Mouse (Mus musculus): ENCODE results near the gene Ltb. TPM values are rescaled to one million over a fixed set of nuclear protein-coding genes. Genes with fewer than 3 reads are reported as not detected.

Gene Ltb
- polyA plus RNA-seq, 1 experiment, result 0.05 TPM

GRCm38 (mm10) chr17:35164568-35165450 lies 29.4 kb upstream of the Ltb start, which contains the start of gene Prrc2a:
TSS of gene Prrc2a (minus strand) at chr17:35164897.
- peaks cover 22% of the 10 kb centered on the region for H3K36me3 ChIP-seq (ENCODE audit: control insufficient read depth, insufficient read depth)
- H3K27me3 ChIP-seq (ENCODE audit: control insufficient read depth, insufficient read depth, insufficient read length), result no peaks in the 10 kb centered on the region
- H3ac ChIP-seq (ENCODE audit: control insufficient read depth, insufficient read length), result peak within 1 kb of the TSS; percentile 55
- H3K79me2 ChIP-seq (ENCODE audit: control insufficient read depth, insufficient read depth), result peaks cover 53% of the 10 kb centered on the region
- H3K4me2 ChIP-seq (ENCODE audit: low read depth), result peak within 1 kb of the TSS; percentile 96
- TF ChIP-seq MAX (IDR thresholded peaks at IDR 0.05; ENCODE audit: low read depth) (no peak), USF1 (IDR thresholded peaks at IDR 0.05; ENCODE audit: low read depth) (no peak), SRF (IDR thresholded peaks at IDR 0.05; ENCODE audit: control insufficient read depth, insufficient read length, low read depth) (no peak), CEBPB (IDR thresholded peaks at IDR 0.05; ENCODE audit: insufficient read depth, poor library complexity, severe bottlenecking) (no peak), POLR2A (IDR thresholded peaks at IDR 0.05; ENCODE audit: insufficient read length, low read depth) (peak; percentile 77), MYOD1 (IDR thresholded peaks at IDR 0.05; ENCODE audit: control insufficient read depth in 1 of 3, insufficient read length in 2 of 3, low read depth in 2 of 3) (peak in 1 of 3 experiments; percentile 7), E2F4 (IDR thresholded peaks at IDR 0.05; ENCODE audit: insufficient read depth) (no peak), TCF12 (IDR thresholded peaks at IDR 0.05; ENCODE audit: insufficient read depth, poor library complexity, severe bottlenecking) (no peak), POLR2AphosphoS2 (IDR thresholded peaks at IDR 0.05; ENCODE audit: insufficient read length, low read depth) (peak; percentile 85), MYOG (IDR thresholded peaks at IDR 0.05; ENCODE audit: control insufficient read depth in 1 of 3, insufficient read depth in 1 of 3, insufficient read length in 2 of 3, low read depth in 2 of 3) (no peak), TCF3 (IDR thresholded peaks at IDR 0.05; ENCODE audit: insufficient read length, low read depth) (no peak), REST (IDR thresholded peaks at IDR 0.05; ENCODE audit: insufficient read depth, insufficient read length) (no peak)
- peak within 1 kb of the TSS; percentile 83 for H3K4me3 ChIP-seq

GRCm38 (mm10) chr17:35165451-35166155 lies 28.6 kb upstream of the Ltb start:
- H3K79me2 ChIP-seq (ENCODE audit: control insufficient read depth, insufficient read depth), result peaks cover 45% of the 10 kb centered on the region
- TF ChIP-seq MAX (IDR thresholded peaks at IDR 0.05; ENCODE audit: low read depth) (no peak), CEBPB (IDR thresholded peaks at IDR 0.05; ENCODE audit: insufficient read depth, poor library complexity, severe bottlenecking) (no peak), MYOG (IDR thresholded peaks at IDR 0.05; ENCODE audit: control insufficient read depth in 1 of 3, insufficient read depth in 1 of 3, insufficient read length in 2 of 3, low read depth in 2 of 3) (no peak), POLR2AphosphoS2 (IDR thresholded peaks at IDR 0.05; ENCODE audit: insufficient read length, low read depth) (no peak), E2F4 (IDR thresholded peaks at IDR 0.05; ENCODE audit: insufficient read depth) (no peak), TCF12 (IDR thresholded peaks at IDR 0.05; ENCODE audit: insufficient read depth, poor library complexity, severe bottlenecking) (no peak), MYOD1 (IDR thresholded peaks at IDR 0.05; ENCODE audit: control insufficient read depth in 1 of 3, insufficient read length in 2 of 3, low read depth in 2 of 3) (no peak), USF1 (IDR thresholded peaks at IDR 0.05; ENCODE audit: low read depth) (no peak), SRF (IDR thresholded peaks at IDR 0.05; ENCODE audit: control insufficient read depth, insufficient read length, low read depth) (no peak), TCF3 (IDR thresholded peaks at IDR 0.05; ENCODE audit: insufficient read length, low read depth) (no peak), REST (IDR thresholded peaks at IDR 0.05; ENCODE audit: insufficient read depth, insufficient read length) (no peak), POLR2A (IDR thresholded peaks at IDR 0.05; ENCODE audit: insufficient read length, low read depth) (no peak)
- H3K4me3 ChIP-seq, result peak overlapping the region; percentile 83
- H3K27me3 ChIP-seq (ENCODE audit: control insufficient read depth, insufficient read depth, insufficient read length), result no peaks in the 10 kb centered on the region
- peak overlapping the region; percentile 96 for H3K4me2 ChIP-seq (ENCODE audit: low read depth)
- H3ac ChIP-seq (ENCODE audit: control insufficient read depth, insufficient read length), result no peak overlapping the region
- H3K36me3 ChIP-seq (ENCODE audit: control insufficient read depth, insufficient read depth), result peaks cover 15% of the 10 kb centered on the region

- Histone ChIP-seq H3K36me3 (ENCODE audit: control insufficient read depth, insufficient read depth) (peaks cover 6% of the 10 kb centered on the region), H3K79me2 (ENCODE audit: control insufficient read depth, insufficient read depth) (peaks cover 36% of the 10 kb centered on the region), H3ac (ENCODE audit: control insufficient read depth, insufficient read length) (no peak overlapping the region), H3K4me3 (peak overlapping the region; percentile 83), H3K27me3 (ENCODE audit: control insufficient read depth, insufficient read depth, insufficient read length) (no peaks in the 10 kb centered on the region), H3K4me2 (ENCODE audit: low read depth) (peak overlapping the region; percentile 96)
- no peak for TF ChIP-seq TCF12 (IDR thresholded peaks at IDR 0.05; ENCODE audit: insufficient read depth, poor library complexity, severe bottlenecking)
- no peak for TF ChIP-seq POLR2A (IDR thresholded peaks at IDR 0.05; ENCODE audit: insufficient read length, low read depth)
- no peak for TF ChIP-seq MYOD1 (IDR thresholded peaks at IDR 0.05; ENCODE audit: control insufficient read depth in 1 of 3, insufficient read length in 2 of 3, low read depth in 2 of 3)
- no peak for TF ChIP-seq MYOG (IDR thresholded peaks at IDR 0.05; ENCODE audit: control insufficient read depth in 1 of 3, insufficient read depth in 1 of 3, insufficient read length in 2 of 3, low read depth in 2 of 3)
- no peak for TF ChIP-seq MAX (IDR thresholded peaks at IDR 0.05; ENCODE audit: low read depth)
- TF ChIP-seq POLR2AphosphoS2 (IDR thresholded peaks at IDR 0.05; ENCODE audit: insufficient read length, low read depth), result no peak
- no peak for TF ChIP-seq USF1 (IDR thresholded peaks at IDR 0.05; ENCODE audit: low read depth)
- no peak for TF ChIP-seq SRF (IDR thresholded peaks at IDR 0.05; ENCODE audit: control insufficient read depth, insufficient read length, low read depth)
- no peak for TF ChIP-seq TCF3 (IDR thresholded peaks at IDR 0.05; ENCODE audit: insufficient read length, low read depth)
- TF ChIP-seq CEBPB (IDR thresholded peaks at IDR 0.05; ENCODE audit: insufficient read depth, poor library complexity, severe bottlenecking), result no peak
- no peak for TF ChIP-seq E2F4 (IDR thresholded peaks at IDR 0.05; ENCODE audit: insufficient read depth)
- TF ChIP-seq REST (IDR thresholded peaks at IDR 0.05; ENCODE audit: insufficient read depth, insufficient read length), result no peak
These were observed 27.7 kb upstream of the Ltb start for GRCm38 (mm10) chr17:35166352-35167035.

- Histone ChIP-seq H3K36me3 (ENCODE audit: control insufficient read depth, insufficient read depth) (no peaks in the 10 kb centered on the region), H3ac (ENCODE audit: control insufficient read depth, insufficient read length) (no peak overlapping the region), H3K79me2 (ENCODE audit: control insufficient read depth, insufficient read depth) (peaks cover 23% of the 10 kb centered on the region), H3K4me2 (ENCODE audit: low read depth) (no peak overlapping the region), H3K4me3 (no peak overlapping the region), H3K27me3 (ENCODE audit: control insufficient read depth, insufficient read depth, insufficient read length) (no peaks in the 10 kb centered on the region)
- TF ChIP-seq CEBPB (IDR thresholded peaks at IDR 0.05; ENCODE audit: insufficient read depth, poor library complexity, severe bottlenecking), result no peak
- no peak for TF ChIP-seq TCF3 (IDR thresholded peaks at IDR 0.05; ENCODE audit: insufficient read length, low read depth)
- TF ChIP-seq MYOD1 (IDR thresholded peaks at IDR 0.05; ENCODE audit: control insufficient read depth in 1 of 3, insufficient read length in 2 of 3, low read depth in 2 of 3), result no peak
- no peak for TF ChIP-seq TCF12 (IDR thresholded peaks at IDR 0.05; ENCODE audit: insufficient read depth, poor library complexity, severe bottlenecking)
- no peak for TF ChIP-seq SRF (IDR thresholded peaks at IDR 0.05; ENCODE audit: control insufficient read depth, insufficient read length, low read depth)
- TF ChIP-seq POLR2AphosphoS2 (IDR thresholded peaks at IDR 0.05; ENCODE audit: insufficient read length, low read depth), result no peak
- TF ChIP-seq POLR2A (IDR thresholded peaks at IDR 0.05; ENCODE audit: insufficient read length, low read depth), result no peak
- TF ChIP-seq E2F4 (IDR thresholded peaks at IDR 0.05; ENCODE audit: insufficient read depth), result no peak
- TF ChIP-seq USF1 (IDR thresholded peaks at IDR 0.05; ENCODE audit: low read depth), result no peak
These were observed 26.4 kb upstream of the Ltb start for GRCm38 (mm10) chr17:35167794-35168193.
